Mouse (Mus musculus) lung, embryonic 14.5 days (tissue): Measurements from ENCODE around the gene Pde4d. TPM values are rescaled to one million over a fixed set of nuclear protein-coding genes. Genes with fewer than 3 reads are reported as not detected.
A peak's percentile ranks its signal among the peaks of the same experiment; 100 is the strongest.

Source experiments
- ATAC-seq: fragments of 200-750 bp; cut with Nextera tagmentation; 2 replicates; pipeline ENCODE4 v1.8.0; 2017; ENCODE audit warnings: mild to moderate bottlenecking, moderate TSS enrichment, moderate library complexity; ENCODE audit not compliant: insufficient read depth
- DNase-seq: peaks from one replicate; pipeline ENCODE4 v3.0.0-alpha.2; 2015
- H3K27ac ChIP-seq: fragments of 300-500 bp; sonication (generic); 2 replicates; pipeline ENCODE4 v1.5.1; 2014; ENCODE audit warnings: low read depth, mild to moderate bottlenecking, moderate library complexity
- H3K27me3 ChIP-seq: fragments of 300-500 bp; sonication (generic); 2 replicates; pipeline ENCODE4 v1.6.1; 2014; ENCODE audit warnings: low read length, control low read depth; ENCODE audit not compliant: insufficient read depth
- H3K36me3 ChIP-seq: fragments of 300-500 bp; sonication (generic); 2 replicates; pipeline ENCODE4 v1.6.1; 2014; ENCODE audit warnings: control low read depth; ENCODE audit not compliant: insufficient read depth
- H3K4me1 ChIP-seq: fragments of 300-500 bp; sonication (generic); 2 replicates; pipeline ENCODE4 v1.6.1; 2014; ENCODE audit warnings: antibody characterized with exemption, control low read depth; ENCODE audit not compliant: insufficient read depth
- H3K4me2 ChIP-seq: fragments of 300-500 bp; sonication (generic); 2 replicates; pipeline ENCODE4 v1.6.1; 2014; ENCODE audit warnings: mild to moderate bottlenecking
- H3K4me3 ChIP-seq: fragments of 300-500 bp; sonication (generic); 2 replicates; pipeline ENCODE4 v1.5.1; 2014; ENCODE audit warnings: low read depth, low read length
- H3K9ac ChIP-seq: fragments of 300-500 bp; sonication (generic); 2 replicates; pipeline ENCODE4 v1.6.1; 2014
- H3K9me3 ChIP-seq: fragments of 300-500 bp; sonication (generic); 2 replicates; pipeline ENCODE4 v1.6.1; 2016; ENCODE audit warnings: low read depth, low read length, control low read depth
- CTCF ChIP-seq: IDR thresholded peaks from 2 replicates; pipeline ENCODE4 v1.5.1; 2016; ENCODE audit warnings: antibody characterized with exemption, low read depth
- WGBS: fragments of 180-500 bp; shearing (Covaris S2); extraction: QIAGEN DNeasy Blood & Tissue Kit; methylation state at CpG from one replicate; pipeline ENCODE4 v1.1.7; 2014; 5-methylcytosine and 5-hydroxymethylcytosine counted together
- polyA plus RNA-seq: library from polyadenylated mRNA; unstranded; fragments of >200 nt; fragmentation: Nextera tagmentation; extraction: Ambion mirVana; gene quantifications from 2 replicates; pipeline ENCODE4 v1.2.1, GENCODE M21; 2014

Gene Pde4d
- polyA plus RNA-seq, 1 experiment from 2014 or later = 16.2 TPM

GRCm38 (mm10) chr13:109116004-109116341, 666.2 kb downstream of the Pde4d start:
- 0% methylated on average over 8 of the region's 8 CpGs for WGBS

GRCm38 (mm10) chr13:109116342-109117201, 666.8 kb downstream of the Pde4d start:
- peak; percentile 77 for DNase-seq
- peak; percentile 57 for TF ChIP-seq CTCF
- Histone ChIP-seq H3K4me1 (0 out of 2 replicates have a peak, but pooled peaks cover 2% of the 10 kb centered on the region), H3K9ac (no peak overlapping the region), H3K36me3 (no peaks in the 10 kb centered on the region), H3K4me3 (peak overlapping the region; percentile 37), H3K27me3 (peaks cover 18% of the 10 kb centered on the region), H3K27ac (no peak overlapping the region), H3K4me2 (peak overlapping the region; percentile 74), H3K9me3 (no peaks in the 10 kb centered on the region)
- WGBS = 1% methylated on average over 41 of the region's 63 CpGs
- peak; percentile 91 for ATAC-seq

More at GRCm38 (mm10) chr13:109116004-109116341, 666.2 kb downstream of the Pde4d start:
- no peak overlapping the region for H3K9ac ChIP-seq
- peak overlapping the region; percentile 37 for H3K4me3 ChIP-seq
- DNase-seq (peak; percentile 92), ATAC-seq (peak; percentile 85; the same call in 1 of the 2 replicates)
- H3K27me3 ChIP-seq = peaks cover 18% of the 10 kb centered on the region
- H3K4me1 ChIP-seq = 0 out of 2 replicates have a peak, but pooled peaks cover 2% of the 10 kb centered on the region
- peak overlapping the region; percentile 74 for H3K4me2 ChIP-seq
- no peaks in the 10 kb centered on the region for H3K9me3 ChIP-seq
- H3K36me3 ChIP-seq = no peaks in the 10 kb centered on the region
- TF ChIP-seq CTCF = no peak
- H3K27ac ChIP-seq = no peak overlapping the region

- WGBS = 6% methylated on average over 14 of the region's 14 CpGs
- Histone ChIP-seq H3K4me3 (peak overlapping the region; percentile 37), H3K9me3 (no peaks in the 10 kb centered on the region), H3K4me1 (0 out of 2 replicates have a peak, but pooled peaks cover 2% of the 10 kb centered on the region), H3K27ac (no peak overlapping the region), H3K36me3 (no peaks in the 10 kb centered on the region), H3K9ac (no peak overlapping the region), H3K27me3 (peaks cover 18% of the 10 kb centered on the region), H3K4me2 (peak overlapping the region; percentile 74)
- ATAC-seq (peak; percentile 51), DNase-seq (peak; percentile 1)
- TF ChIP-seq CTCF = no peak
Measured at GRCm38 (mm10) chr13:109117210-109117791, 667.6 kb downstream of the Pde4d start.

- WGBS = 55% methylated on average over 1 of the region's 1 CpGs
Measured at GRCm38 (mm10) chr13:109118296-109118800, 668.6 kb downstream of the Pde4d start.

GRCm38 (mm10) chr13:109121867-109122266, 672.1 kb downstream of the Pde4d start:
- no peak overlapping the region for H3K9ac ChIP-seq
- DNase-seq (no peak), ATAC-seq (no peak)
- 41% methylated on average over 3 of the region's 3 CpGs for WGBS
- H3K27me3 ChIP-seq = peaks cover 9% of the 10 kb centered on the region
- H3K4me2 ChIP-seq = no peak overlapping the region
- no peak overlapping the region for H3K27ac ChIP-seq
- no peaks in the 10 kb centered on the region for H3K4me1 ChIP-seq
- no peaks in the 10 kb centered on the region for H3K9me3 ChIP-seq
- H3K36me3 ChIP-seq = no peaks in the 10 kb centered on the region
- H3K4me3 ChIP-seq = no peak overlapping the region
- TF ChIP-seq CTCF = no peak

More at GRCm38 (mm10) chr13:109118296-109118800, 668.6 kb downstream of the Pde4d start:
- no peak for TF ChIP-seq CTCF
- Histone ChIP-seq H3K27ac (no peak overlapping the region), H3K27me3 (peaks cover 18% of the 10 kb centered on the region), H3K4me2 (no peak overlapping the region), H3K4me1 (0 out of 2 replicates have a peak, but pooled peaks cover 2% of the 10 kb centered on the region), H3K36me3 (no peaks in the 10 kb centered on the region), H3K4me3 (no peak overlapping the region), H3K9ac (no peak overlapping the region), H3K9me3 (no peaks in the 10 kb centered on the region)
- ATAC-seq = no peak
- DNase-seq = no peak

- H3K27me3 ChIP-seq = no peaks in the 10 kb centered on the region
- no peaks in the 10 kb centered on the region for H3K9me3 ChIP-seq
- no peak overlapping the region for H3K9ac ChIP-seq
- 63% methylated on average over 4 of the region's 4 CpGs for WGBS
- H3K4me2 ChIP-seq = no peak overlapping the region
- no peak overlapping the region for H3K27ac ChIP-seq
- DNase-seq = no peak
- H3K4me1 ChIP-seq = no peaks in the 10 kb centered on the region
- H3K4me3 ChIP-seq = no peak overlapping the region
- TF ChIP-seq CTCF = no peak
- no peak for ATAC-seq
- no peaks in the 10 kb centered on the region for H3K36me3 ChIP-seq
Measured at GRCm38 (mm10) chr13:109136405-109136804, 686.7 kb downstream of the Pde4d start.

GRCm38 (mm10) chr13:109158703-109159102, 709.0 kb downstream of the Pde4d start:
- 54% methylated on average over 3 of the region's 3 CpGs for WGBS
- Histone ChIP-seq H3K27ac (no peak overlapping the region), H3K27me3 (no peaks in the 10 kb centered on the region), H3K9me3 (no peaks in the 10 kb centered on the region), H3K4me2 (no peak overlapping the region), H3K9ac (no peak overlapping the region), H3K4me1 (no peaks in the 10 kb centered on the region), H3K36me3 (no peaks in the 10 kb centered on the region), H3K4me3 (no peak overlapping the region)
- DNase-seq (peak; percentile 13), ATAC-seq (no peak)
- no peak for TF ChIP-seq CTCF
